Mouse (Mus musculus) layer of hippocampus, postnatal 25 days (tissue): ENCODE results near the gene Bcl2. TPM values are rescaled to one million over a fixed set of nuclear protein-coding genes. Genes with fewer than 3 reads are reported as not detected.
A peak's percentile ranks its signal among the peaks of the same experiment; 100 is the strongest.

Experiments used
- DNase-seq, 2 experiments: peaks; one replicate each; pipeline ENCODE4 v3.0.0; 2022; ENCODE audit warnings: mixed read lengths in 2 of 2, low spot score in 1 of 2; ENCODE audit errors: extremely low spot score in 1 of 2
- microRNA-seq, 2 experiments: library from miRNA; unstranded; fragments of <30 nt; microRNA quantifications; one replicate each; pipeline ENCODE4 v1.2.0; 2021
- total RNA-seq, 2 experiments: library from RNA; stranded (reverse); gene quantifications; 2 replicates each; pipeline ENCODE4 v1.2.3; 2021

Gene Bcl2
- total RNA-seq, 2 experiments from 2014 or later: 8.3 to 9.0 TPM

- DNase-seq: no peak
Measured at GRCm38 (mm10) chr1:106527537-106527936, 186.5 kb downstream of the Bcl2 start.

- peak in 1 of 2 experiments; percentile 33 for DNase-seq
Measured at GRCm38 (mm10) chr1:106526751-106527150, 187.3 kb downstream of the Bcl2 start.

GRCm38 (mm10) chr1:106526112-106526511 is 188.0 kb downstream of the Bcl2 start:
- no peak for DNase-seq

- no peak for DNase-seq
Measured at GRCm38 (mm10) chr1:106523741-106524140, 190.3 kb downstream of the Bcl2 start.

- DNase-seq: no peak
Measured at GRCm38 (mm10) chr1:106523009-106523408, 191.1 kb downstream of the Bcl2 start.

GRCm38 (mm10) chr1:106517591-106518177 is 196.4 kb downstream of the Bcl2 start:
- DNase-seq: no peak

- DNase-seq: no peak
Measured at GRCm38 (mm10) chr1:106517099-106517498, 197.0 kb downstream of the Bcl2 start.

- no peak for DNase-seq
Measured at GRCm38 (mm10) chr1:106515611-106516010, 198.5 kb downstream of the Bcl2 start.

- DNase-seq: no peak
Measured at GRCm38 (mm10) chr1:106513890-106514643, 200.0 kb downstream of the Bcl2 start.

GRCm38 (mm10) chr1:106513481-106513880 is 200.6 kb downstream of the Bcl2 start:
- no peak for DNase-seq

- peak; percentile 13 to 64 for DNase-seq
Measured at GRCm38 (mm10) chr1:106511593-106511992, 202.5 kb downstream of the Bcl2 start.

- no peak for DNase-seq
Measured at GRCm38 (mm10) chr1:106507556-106507955, 206.5 kb downstream of the Bcl2 start.

- no peak for DNase-seq
Measured at GRCm38 (mm10) chr1:106503910-106504309, 210.2 kb downstream of the Bcl2 start.

GRCm38 (mm10) chr1:106503407-106503806 is 210.7 kb downstream of the Bcl2 start:
- DNase-seq: no peak

- no peak for DNase-seq
Measured at GRCm38 (mm10) chr1:106497999-106498398, 216.1 kb downstream of the Bcl2 start.

Small RNAs within 50 kb of the gene (microRNA-seq; reads per million reads assigned to microRNA genes)
- gene Mir3473f: 0 reads per million in 2 experiments

Other genes with a start within 250 kb of the Bcl2 start
- gene Kdsr, start 45.5 kb upstream of the Bcl2 start, total RNA-seq: 10 to 100 TPM; 24.9 to 25.7 TPM
- gene Vps4b, start 82.5 kb upstream of the Bcl2 start, total RNA-seq: 10 to 100 TPM; 47.9 to 54.1 TPM
- gene Serpinb5, start 146.9 kb upstream of the Bcl2 start, total RNA-seq: not detected
- gene Serpinb12, start 220.2 kb upstream of the Bcl2 start, total RNA-seq: under 1 TPM in 1 of 2 experiments, not detected in 1; 0.21 TPM